Mouse (Mus musculus) testis, postnatal 10 days (tissue): ENCODE measurements around the gene Cd151.
A peak's percentile ranks its signal among the peaks of the same experiment; 100 is the strongest.

ENCODE experiments used
- DNase-seq: peaks from one replicate; pipeline ENCODE4 v3.0.0; 2021; ENCODE audit warnings: low spot score

The Cd151 gene

GRCm38 (mm10) chr7:141474160-141474559 lies 7.0 kb downstream of the Cd151 start:
- DNase-seq: no peak

GRCm38 (mm10) chr7:141475011-141475804 lies 8.0 kb downstream of the Cd151 start, which contains the start of the genes Polr2l and Tspan4:
TSS of gene Polr2l (minus strand) at chr7:141475132.
TSS of gene Tspan4 (plus strand) at chr7:141475240.
- peak; percentile 91 for DNase-seq

- DNase-seq: no peak
Observed at GRCm38 (mm10) chr7:141475805-141476158, 8.6 kb downstream of the Cd151 start.

GRCm38 (mm10) chr7:141476226-141476980 lies 9.2 kb downstream of the Cd151 start:
- DNase-seq: peak; percentile 89

DNA sequence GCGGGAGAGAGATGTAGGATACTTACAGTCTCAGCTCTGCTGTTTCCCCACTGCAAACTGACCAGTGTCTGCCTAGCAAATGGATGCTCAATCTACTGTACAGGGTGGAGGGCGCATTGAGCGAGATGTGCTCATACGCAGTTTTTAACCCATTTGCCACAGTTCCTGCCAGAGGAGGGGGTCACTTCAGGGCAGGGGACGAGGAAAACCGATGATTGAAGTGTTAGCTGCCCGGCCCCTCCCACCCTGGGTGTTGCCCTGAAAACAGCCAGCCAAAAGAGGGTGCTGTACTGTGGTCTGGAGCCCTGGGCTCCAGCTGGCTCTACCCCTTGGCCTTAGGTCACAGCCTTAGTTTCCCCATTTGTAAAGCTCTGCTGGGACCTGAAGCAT lies 9.8 kb downstream of the Cd151 start:
- no peak for DNase-seq

GRCm38 (mm10) chr7:141477578-141478269 lies 10.5 kb downstream of the Cd151 start:
- DNase-seq: no peak

- DNase-seq: no peak
Observed at GRCm38 (mm10) chr7:141478270-141478748, 11.1 kb downstream of the Cd151 start.

- peak; percentile 67 for DNase-seq
Observed at GRCm38 (mm10) chr7:141480842-141481497, 13.8 kb downstream of the Cd151 start.

- DNase-seq: peak; percentile 74
Observed at GRCm38 (mm10) chr7:141481498-141482401, 14.6 kb downstream of the Cd151 start.

- DNase-seq: no peak
Observed at GRCm38 (mm10) chr7:141482531-141483024, 15.4 kb downstream of the Cd151 start.

DNA sequence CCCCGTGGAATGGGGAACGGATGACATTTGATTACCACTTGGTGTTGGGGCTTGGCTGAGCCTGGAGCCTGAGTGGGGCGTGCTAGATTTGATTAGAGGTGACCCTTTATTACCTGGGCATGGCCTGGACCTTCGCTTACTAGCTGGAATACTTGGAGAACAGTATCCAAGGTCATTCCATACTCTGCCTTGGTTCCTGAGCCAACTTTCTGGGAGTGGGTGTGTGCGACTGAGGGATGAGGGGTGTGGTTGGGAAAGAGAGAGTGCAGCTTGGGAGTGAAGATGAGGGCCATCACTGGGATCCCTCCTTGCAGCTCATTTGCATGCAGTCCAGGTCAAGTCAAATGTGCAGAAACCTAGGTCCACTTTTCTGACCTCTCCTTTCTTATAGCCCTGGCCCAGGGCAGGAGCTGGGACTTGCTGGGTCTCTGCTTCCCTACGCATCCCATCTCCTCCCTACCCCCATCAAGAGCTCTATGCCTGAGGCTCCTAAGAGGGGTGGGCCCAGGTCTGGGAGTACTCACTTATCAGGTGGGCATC lies 16.0 kb downstream of the Cd151 start:
- DNase-seq: no peak

GRCm38 (mm10) chr7:141484186-141485120 lies 17.3 kb downstream of the Cd151 start:
- DNase-seq: no peak

- DNase-seq: no peak
Observed at GRCm38 (mm10) chr7:141485186-141485585, 18.0 kb downstream of the Cd151 start.

GRCm38 (mm10) chr7:141485606-141486005 lies 18.4 kb downstream of the Cd151 start:
- DNase-seq: no peak

DNA sequence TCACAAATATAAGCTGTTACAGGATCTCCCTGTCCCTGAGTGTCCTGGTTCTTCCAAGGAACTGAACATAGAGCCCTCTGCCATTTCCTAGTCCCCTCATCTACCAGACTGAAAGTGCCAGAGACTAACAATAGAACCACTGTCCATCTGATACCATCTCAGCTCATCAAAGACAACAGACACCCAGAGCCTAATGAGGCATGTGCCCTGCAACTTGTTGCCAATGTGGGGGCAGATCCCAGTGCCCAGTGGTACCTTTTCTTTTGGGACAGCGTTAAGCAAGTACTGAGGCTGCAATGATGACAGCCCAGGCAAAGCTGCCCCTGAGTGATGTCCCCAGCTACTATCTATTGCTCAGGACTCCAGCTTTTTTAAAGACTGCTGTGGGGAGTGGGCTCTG lies 19.0 kb downstream of the Cd151 start:
- DNase-seq: no peak

- no peak for DNase-seq
Observed at GRCm38 (mm10) chr7:141487141-141487540, 19.9 kb downstream of the Cd151 start.

GRCm38 (mm10) chr7:141491151-141491550 lies 24.0 kb downstream of the Cd151 start:
- DNase-seq: no peak

DNA sequence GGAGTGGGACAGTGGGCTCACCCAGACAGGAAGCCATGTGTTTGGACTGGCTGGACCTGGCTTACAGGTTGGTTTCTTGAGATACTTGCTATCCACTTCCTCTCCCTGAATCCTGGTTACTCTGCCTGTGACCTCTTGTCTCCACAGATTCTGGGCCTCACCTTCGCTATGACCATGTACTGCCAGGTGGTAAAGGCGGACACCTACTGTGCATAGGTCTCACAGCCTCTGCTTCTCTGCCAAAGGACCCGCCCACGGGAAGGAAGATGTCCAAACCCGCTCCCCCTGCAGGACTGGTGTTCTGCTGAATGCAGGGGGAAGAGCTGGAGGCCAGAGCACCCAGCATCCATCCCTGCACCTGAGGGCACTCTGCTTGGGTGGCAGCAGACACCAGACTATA lies 25.5 kb downstream of the Cd151 start:
- no peak for DNase-seq

DNA sequence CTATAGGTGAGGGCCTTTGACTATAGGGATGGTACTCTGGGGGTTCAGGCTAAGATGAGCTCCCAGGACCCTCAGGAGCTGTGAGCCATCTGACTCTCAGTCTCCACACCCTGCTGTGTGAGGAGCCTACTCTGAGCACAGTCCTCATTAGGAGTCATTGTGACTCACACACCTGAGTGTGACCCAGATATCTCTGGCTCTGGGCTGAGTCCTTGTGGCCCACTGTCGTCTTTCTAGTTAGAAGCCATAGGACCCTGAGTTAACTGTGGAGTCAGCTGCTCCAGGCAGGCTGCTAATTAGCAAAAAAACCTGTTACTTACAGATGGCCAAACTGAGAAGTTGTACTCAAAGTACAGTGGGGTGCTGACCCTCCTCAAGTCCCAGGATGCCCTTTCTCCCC lies 26.5 kb downstream of the Cd151 start:
- DNase-seq: no peak
